Mouse (Mus musculus) frontal cortex, postnatal 25 days (tissue): ENCODE results near the gene Itpr2.

ENCODE experiments used
- DNase-seq, 2 experiments: peaks; one replicate each; pipeline ENCODE4 v3.0.0; 2022; ENCODE audit warnings: low spot score in 2 of 2

Itpr2 gene

DNA sequence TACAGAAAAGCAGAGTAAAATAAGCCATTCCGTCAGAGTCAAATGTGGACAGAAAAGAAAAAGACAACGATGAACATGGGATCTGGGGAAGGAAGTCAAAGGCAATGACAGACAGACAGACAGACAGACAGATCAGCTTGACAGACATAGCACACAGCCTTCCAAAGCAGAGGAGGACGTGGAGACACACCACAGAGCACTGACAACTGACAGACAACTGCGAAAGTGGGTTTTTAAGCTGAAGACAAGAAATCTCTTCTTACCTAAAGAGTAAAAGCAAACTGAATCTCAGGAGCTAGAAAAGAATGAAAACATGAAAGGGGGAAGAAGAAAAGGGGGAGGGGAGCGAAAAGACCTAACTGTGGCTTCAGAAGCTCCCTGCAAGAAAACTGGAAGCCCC, 243.3 kb downstream of the Itpr2 start:
- no peak for DNase-seq

DNA sequence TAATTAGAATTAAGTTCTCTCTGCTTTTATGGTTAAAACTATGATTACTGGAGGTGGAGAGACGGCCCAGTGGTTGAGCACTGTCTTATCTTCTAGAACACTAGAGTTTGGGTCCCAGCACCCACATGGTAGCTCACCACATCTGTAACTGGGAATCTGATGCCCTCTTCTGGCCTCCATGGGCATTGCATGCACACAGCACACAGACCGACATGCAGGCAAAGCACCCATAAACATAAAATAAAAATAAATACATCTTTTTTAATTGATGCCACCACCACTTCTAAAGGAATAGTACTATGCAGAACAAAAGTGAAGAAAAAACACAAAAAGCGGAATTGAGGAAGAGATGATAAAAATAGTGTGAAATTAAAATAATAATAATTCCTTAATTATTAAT, 243.8 kb downstream of the Itpr2 start:
- DNase-seq, result no peak

DNA sequence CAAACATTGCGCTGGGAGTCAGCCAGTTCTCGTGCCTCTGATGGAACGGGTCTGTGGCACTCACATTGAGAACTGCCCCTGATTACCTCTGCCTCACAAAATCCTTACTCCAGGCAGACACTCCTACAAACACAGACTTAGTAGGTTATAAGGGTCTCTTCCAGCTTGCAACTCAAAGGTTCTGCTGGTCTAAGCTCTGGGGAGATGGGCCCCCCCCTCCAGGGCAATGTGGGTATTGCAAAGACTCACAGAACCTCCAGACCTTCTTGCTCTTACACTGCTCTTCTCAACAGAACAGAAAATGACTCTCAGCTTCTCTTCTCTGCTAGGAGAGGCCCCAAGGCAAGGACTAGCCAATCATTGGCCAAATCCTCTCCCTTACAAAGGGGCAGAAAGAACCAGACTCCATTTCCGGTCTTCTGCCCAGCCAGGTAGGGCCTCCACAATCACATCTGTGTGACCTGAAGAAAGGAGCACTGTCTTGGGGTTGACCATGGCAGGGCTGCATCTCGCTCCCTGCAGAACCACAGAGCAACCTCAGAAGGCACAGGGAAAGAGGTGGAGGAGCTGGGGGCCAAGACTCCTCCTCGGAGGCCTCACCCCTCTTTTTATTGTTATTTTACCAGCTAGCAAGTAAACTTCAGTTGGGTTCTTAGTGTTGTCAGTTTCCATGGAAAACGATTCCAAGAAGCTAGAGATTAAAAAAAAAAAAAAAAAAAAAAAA, 244.9 kb downstream of the Itpr2 start:
- no peak for DNase-seq

DNA sequence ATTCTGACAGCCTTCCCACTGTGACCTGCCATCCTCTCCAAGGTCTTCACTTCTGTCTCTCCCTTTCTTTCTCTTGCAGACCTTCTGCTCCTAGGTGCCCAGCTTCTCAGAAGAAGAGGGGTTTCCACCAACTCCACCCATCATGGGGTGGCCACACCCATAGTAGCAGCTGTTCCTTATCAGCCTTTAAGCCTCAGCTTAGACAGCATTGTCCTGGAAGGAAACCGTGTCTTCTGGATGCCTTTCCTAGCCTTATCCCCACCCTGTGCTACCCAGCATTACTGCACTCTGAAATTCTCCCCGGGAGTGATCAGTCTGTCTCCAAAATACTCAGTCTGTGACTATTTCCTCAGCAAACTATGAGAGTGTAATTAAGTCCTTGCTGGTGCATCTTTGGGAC, 245.6 kb downstream of the Itpr2 start:
- no peak for DNase-seq

DNA sequence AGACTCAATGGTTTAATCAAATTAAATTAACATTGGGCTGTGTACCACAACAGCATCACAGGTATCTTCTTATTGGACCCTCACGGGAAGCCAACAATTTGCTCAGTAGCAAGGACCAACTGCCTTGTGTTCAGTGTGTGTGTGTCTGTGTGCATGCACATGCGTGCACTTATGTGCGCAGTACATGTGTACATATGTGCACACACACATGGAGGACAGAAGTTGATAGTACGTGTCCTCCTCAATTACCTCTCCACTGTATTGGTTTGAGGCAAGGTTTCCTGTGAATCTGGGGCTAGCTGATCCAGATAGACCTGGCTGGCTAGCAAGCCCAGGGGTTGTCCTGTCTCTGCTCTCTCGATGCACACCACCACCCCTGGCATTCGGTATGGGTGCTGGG, 246.4 kb downstream of the Itpr2 start:
- DNase-seq, result no peak

DNA sequence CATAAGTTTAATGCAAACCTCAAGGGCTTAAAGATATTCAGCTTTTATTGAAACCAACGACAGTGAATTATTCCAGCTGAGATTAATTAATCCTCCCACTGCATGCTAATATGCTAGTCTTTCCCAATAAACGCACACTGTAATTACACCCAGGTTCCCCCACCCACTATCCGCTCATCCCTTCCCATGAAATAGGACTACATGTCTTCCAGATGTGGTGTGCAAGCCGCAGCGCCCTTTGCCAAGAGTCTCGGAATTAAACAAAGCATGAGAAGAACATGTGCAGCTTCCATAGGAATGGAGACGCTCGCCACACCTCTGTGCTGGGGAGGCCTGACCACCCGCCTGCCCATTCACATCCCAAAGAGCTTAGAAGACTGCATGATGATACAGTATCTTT, 247.1 kb downstream of the Itpr2 start:
- no peak for DNase-seq

DNA sequence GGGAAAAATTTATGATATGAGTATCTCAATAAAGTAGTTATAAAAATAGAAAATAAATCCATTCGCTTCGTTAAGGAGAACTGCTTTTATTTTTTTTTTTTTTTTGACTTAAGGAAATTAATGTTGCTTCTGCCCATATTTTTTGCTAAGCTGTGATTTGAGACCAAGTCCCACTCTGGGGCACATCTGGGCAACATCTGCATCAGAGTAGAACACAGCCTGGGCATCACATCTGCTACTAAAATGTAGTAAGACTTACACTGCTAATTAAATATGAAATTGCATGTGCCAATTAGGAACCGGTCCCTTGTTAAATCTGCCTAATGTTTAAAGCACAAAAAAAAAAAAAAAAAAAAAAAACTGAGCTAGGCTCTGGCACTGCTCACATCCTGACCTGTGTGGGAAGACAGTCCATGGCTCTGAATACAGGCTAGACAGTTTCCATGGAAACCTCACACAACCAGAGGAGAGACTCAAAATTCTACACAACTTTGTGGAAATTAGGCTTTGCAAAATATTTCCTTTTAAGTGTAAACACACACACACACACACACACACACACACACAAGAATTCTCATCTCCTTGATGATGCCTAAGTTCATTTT, 247.7 kb downstream of the Itpr2 start:
- DNase-seq, result no peak

DNA sequence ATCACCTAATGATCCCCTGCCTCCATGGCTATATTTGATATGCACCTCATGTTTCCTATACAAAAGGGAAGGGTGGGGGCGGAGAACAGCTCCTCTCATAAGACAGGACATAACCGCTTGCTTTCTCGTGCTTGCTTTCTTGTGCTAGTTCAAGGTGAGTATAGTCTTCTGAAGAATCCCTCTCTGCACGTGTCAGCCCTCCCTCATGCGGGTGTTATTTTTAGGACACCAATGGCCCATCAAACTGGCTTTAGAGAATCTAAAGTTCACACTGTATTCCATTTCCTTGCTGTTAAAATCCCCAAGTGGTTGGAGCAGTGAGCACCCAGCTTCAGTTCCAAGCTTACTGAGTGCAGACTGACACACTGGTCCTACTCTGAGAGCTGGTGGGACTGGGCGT, 252.9 kb downstream of the Itpr2 start:
- DNase-seq, result no peak

DNA sequence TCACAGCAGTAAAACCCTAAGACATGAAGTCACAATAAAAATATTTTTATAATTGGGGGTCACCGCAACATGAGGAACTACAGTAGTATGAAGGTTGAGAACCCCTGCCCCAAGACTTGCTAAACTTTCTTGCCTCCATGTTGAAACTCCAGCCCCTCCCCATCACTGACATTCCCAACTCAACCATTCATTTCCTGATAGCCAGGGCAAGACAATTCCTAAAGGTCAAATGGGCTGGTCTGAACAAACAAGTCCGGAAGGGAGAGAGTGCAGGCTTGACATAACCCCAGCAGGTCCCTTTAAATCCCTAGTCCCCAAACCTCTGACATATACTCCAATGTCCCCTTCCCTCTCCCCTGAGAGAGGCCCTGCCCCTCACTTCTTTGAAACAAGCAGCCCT, 253.7 kb downstream of the Itpr2 start:
- DNase-seq, result no peak

DNA sequence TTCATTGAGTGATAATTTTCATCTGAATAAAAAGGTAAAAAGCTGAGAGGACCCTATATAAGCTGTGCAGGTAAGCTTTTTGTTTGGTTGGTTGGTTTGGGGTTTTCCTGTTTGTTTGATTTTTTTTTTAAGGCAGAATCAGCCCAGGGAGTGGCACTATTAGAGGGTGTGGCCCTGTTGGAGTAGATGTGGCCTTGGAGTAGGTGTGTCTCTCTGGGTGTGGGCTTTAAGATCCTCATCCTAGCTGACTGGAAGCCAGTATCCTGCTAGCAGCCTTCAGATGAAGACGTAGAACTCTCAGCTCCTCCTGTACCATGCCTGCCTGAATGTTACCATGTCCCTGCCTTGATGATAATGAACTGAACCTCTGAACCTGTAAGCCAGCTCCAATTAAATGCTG, 254.1 kb downstream of the Itpr2 start:
- no peak for DNase-seq

DNA sequence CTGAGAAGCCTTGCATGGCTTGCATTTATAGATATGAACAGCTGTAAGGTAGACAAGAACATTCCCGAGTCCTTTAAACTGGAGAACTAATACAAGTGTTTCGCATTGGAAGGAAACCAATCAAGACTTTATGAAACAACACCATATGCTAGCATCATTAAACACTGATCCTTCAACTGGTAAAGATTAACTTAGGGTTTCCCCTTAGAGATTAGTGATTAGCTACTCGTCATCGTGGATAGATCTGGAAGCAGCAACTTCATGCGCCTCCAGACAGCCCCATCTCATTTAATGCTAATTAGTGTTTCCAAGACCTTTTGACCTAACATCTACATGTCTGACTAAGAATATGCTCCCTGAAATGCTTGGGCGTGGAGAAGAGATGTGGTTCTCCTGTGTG, 255.7 kb downstream of the Itpr2 start:
- no peak for DNase-seq

DNA sequence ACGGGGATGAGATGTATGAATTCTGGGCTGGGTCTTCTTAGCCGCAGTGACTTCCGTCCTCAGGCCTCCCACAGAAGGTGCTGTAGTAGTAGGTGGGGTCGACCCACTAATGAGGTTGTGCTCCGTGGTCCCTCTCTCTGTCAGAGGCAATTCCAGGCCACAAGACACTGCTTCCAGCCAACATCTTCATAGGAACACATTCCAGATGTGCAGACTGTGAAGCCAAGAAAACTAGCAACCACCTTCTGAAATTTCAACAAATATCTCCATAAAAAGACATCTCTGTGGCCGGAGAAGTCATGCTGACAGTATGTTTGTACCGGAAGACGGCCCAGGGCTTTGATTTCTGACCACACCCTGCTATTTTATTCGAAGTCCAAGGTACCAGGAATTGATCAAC, 256.1 kb downstream of the Itpr2 start:
- DNase-seq, result no peak

DNA sequence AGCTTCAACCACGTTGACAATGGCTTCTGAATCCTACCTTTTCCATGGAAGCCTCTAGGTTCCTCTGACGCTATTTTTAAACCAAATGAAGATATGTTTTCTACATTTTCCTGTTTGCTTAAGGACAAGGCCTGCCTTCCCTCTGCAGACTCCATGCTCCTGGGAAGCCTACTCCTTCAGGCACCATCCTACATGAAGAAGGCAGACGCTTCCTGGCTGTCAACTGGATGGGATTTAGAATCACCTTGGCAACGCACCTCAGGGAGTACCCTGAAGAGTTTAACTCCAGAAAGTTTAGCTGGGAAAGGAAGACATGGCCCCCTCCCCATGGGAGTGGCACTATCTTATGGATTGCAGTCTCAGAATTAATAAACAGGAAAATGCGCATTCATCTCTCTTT, 259.0 kb downstream of the Itpr2 start:
- DNase-seq, result no peak

DNA sequence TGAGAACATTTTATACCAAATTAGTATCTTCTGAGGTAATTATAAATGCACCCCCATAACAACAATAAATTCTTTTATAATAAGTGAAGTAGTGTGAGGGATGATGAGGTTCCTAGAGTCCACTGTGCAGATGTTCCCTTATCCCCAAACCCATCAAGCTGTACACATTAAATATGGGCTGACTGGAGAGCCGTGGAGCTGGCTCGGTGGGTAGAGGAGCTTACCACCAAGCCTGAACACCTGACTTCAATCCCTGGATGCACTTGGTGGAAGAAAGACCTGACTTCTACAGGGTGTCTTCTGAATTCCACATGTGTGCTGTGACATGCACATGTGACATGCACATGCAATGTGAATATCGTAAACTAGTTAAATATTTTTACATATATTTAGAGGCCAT, 260.7 kb downstream of the Itpr2 start:
- DNase-seq, result no peak

DNA sequence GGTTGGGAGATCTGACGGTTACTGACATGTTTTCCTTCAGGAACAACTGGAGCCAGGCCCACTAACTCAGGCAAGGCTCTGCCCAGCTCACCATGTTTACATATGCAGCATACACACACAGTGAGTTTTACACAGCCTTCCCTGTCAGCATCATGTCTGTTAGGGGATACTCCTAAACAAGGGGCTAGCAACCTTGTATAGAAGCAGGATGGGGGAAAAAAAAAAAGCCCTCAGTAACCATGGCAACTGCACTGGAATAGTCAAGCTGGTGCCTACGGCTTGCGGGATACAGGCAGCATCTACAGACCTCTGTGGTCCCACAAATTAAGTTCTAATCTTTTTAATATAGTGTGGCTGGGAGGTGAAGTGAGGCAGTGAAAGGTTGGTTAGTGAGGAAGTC, 266.9 kb downstream of the Itpr2 start:
- no peak for DNase-seq

DNA sequence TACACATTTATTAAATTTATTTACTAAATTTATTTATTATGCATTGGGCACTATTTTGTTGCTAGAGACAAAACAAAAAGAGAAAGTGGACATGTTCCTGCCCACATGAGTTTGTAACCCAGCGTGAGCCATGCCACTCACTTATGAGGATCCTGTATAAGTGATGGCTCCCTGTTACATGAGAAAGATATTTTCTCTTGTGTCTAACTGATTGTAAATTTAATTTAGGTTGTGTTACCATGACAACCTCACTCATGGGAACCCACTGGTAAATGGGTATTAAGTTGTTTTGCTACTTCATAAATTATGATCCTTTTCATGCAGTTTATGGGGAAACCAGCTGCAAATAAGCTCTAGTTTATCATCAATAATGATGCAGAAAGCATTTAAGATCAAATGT, 267.6 kb downstream of the Itpr2 start:
- no peak for DNase-seq

DNA sequence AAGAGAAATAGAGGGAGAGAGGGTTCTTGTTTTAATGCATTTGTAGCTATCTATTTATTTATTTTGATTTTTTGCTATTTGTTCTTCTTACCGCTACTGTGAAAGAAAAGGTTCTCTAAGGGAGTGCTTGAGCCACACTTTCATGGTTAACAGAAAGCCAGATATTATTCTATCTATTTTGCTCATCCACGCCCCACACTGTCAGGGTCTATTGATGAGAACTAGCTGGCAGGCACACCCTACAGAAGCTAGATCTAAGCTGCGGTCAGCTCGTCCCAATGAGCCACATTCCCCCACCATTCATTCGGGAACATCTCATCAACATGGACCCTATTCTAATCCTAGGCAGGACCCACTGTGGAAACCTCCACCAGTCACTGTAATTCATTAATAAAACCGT, 271.1 kb downstream of the Itpr2 start:
- no peak for DNase-seq

DNA sequence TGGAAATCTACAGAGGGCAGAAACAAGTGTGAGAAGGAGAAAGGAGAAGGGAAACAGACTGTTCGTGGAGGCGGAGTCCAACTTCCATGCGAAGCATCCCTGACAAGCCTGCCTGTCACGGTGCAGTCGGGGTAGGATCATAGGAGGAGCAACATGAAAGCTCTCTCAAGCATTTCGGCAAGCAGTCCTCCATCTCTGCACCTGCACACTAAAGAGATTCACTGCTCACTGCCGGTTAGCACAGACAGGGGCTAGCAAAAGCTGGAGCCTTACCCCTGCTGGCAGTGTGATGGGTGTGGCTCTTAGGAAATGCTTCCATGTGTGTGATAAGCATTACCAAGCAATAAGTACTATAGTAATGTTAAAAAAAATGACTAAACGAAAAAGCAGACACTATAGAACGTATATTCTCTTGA, 271.6 kb downstream of the Itpr2 start:
- DNase-seq, result no peak

DNA sequence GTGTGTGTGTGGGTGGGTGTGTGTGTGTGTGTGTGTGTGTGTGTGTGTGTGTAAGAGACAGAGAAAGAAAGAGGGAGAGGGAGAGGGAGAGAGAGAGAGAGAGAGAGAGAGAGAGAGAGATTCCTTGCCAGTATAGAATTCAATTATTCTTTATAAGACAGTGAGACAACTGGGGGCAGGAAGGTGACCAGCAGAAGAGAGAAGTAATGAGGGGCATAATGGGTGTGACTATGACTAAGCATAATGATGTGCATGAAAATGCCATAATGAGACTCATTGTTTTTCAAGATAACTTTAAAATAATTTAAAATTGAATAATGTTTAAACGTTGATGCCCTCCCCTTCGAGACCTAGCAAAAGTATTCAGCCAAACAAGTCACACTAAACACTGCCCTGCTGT, 272.1 kb downstream of the Itpr2 start:
- DNase-seq, result no peak

DNA sequence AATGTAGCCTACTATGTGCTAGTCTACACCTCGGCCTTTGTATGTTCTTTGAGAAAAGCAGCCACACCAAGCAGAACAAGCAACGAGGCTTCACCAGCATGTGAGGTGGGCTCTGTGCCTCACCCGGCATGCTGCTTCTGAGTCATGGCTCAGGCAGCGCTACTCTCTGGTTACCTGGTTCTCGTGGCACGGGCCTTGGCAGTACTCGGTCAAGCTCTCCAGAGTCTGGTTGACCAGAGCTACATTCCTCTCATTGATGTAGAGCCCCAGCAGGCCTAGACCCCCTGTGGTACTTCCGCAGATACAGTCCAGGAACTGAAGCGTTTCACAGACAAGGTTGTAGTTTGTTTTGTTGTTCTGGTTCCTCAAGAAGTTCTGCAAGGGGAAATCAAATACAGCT, 272.5 kb downstream of the Itpr2 start:
- DNase-seq, result no peak

DNA sequence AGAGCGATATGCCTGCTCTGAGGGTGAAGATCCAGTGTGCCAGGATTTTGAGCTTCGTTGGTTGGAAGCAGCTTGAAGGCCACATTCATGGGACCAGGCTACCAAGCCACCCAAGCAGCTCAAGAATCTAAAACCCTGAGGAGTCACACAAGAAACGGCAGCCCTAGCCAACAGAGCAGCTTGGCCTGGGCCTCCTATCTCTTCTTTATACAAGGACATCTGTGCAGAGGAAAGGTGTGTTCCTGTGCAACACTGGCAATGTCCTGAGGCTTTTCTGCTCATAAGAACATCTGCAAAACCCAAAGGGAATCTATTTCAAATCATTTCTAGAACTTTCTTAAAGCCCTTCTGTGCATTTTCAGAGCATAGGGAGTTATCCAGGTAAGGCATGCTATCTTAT, 274.0 kb downstream of the Itpr2 start:
- no peak for DNase-seq

DNA sequence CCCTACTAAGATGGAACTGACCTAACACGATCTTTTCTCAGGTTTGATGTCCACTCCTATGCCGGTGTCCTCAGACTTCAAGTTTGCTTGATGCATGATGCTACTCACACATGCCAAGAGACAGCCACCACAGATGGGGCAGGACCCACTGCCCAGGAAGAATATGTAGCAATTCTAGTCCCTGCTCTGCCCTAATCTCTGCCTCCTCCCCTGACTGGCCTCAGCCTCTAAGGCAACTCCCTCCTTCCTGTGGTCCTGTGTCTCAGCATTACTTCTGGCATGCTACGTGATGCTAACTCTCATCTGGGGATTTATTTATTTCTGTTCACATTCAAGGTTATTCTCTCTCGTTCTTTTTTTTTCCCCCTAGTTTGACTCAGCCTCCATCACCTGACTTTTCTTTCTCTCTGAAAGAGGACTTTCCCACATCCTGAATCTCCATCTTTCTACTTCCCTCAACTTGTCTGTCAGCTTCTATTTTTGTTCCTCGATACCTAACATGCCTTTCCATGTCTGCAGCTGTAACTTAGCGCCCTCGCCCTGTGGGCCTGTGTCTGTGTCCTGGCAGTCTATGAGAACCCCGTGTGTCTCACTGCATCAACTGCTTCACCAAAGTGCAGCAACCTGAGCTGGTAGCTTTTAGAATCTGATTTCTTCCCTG, 279.5 kb downstream of the Itpr2 start:
- no peak for DNase-seq
